32 mouse cellular contexts compared by ENCODE assay signal in genomic region chr7:57787520-57787919, GRCm38 (mm10).
"Had no signal": no experiment of that assay in that cellular context is flagged by ENCODE, and none has a peak within 500 bp of the region (broad histone marks: within the 10 kb centered on the region; RNA-seq: fewer than 3 reads in every experiment).

No protein-coding gene starts in this region.

- H3K27ac ChIP-seq: limb, embryonic 10.5 days; limb, embryonic 12.5 days; limb, embryonic 13.5 days; limb, embryonic 15.5 days; liver, embryonic 12.5 days; liver, embryonic 13.5 days; liver, embryonic 14.5 days; liver, embryonic 15.5 days; lung, embryonic 15.5 days; macrophage; midbrain, embryonic 10.5 days; midbrain, embryonic 12.5 days; midbrain, embryonic 13.5 days; midbrain, embryonic 15.5 days; neural tube, embryonic 12.5 days had no signal

- ATAC-seq: liver, embryonic 12.5 days; liver, postnatal 0 days; lung, postnatal 0 days; midbrain, embryonic 13.5 days; midbrain, embryonic 15.5 days; midbrain, embryonic 16.5 days had no signal

- DNase-seq: left cerebral cortex, postnatal 4 days; liver; liver, embryonic 13.5 days; liver, postnatal 0 days; lung, adult 18-20 months; lung, adult 2 months; lung, embryonic 14.5 days; lung, postnatal 10 days; lung, postnatal 14 days; lung, postnatal 36 days; lung, postnatal 4 days; midbrain, embryonic 14.5 days had no signal

- H3K9ac ChIP-seq: limb, embryonic 12.5 days; limb, embryonic 13.5 days; limb, embryonic 15.5 days; liver, embryonic 12.5 days; liver, embryonic 13.5 days; liver, embryonic 14.5 days; liver, embryonic 15.5 days; liver, postnatal 0 days; lung, embryonic 14.5 days; lung, embryonic 15.5 days; midbrain, embryonic 12.5 days; midbrain, embryonic 13.5 days; midbrain, embryonic 15.5 days; neural tube, embryonic 12.5 days had no signal

- H3K36me3 ChIP-seq: limb, embryonic 10.5 days; limb, embryonic 12.5 days; limb, embryonic 13.5 days; limb, embryonic 15.5 days; liver, embryonic 12.5 days; liver, embryonic 13.5 days; liver, embryonic 15.5 days; lung, embryonic 15.5 days; midbrain, embryonic 10.5 days; midbrain, embryonic 12.5 days; midbrain, embryonic 15.5 days; neural tube, embryonic 12.5 days had no signal

- H3K4me3 ChIP-seq: limb, embryonic 10.5 days; limb, embryonic 12.5 days; limb, embryonic 13.5 days; limb, embryonic 15.5 days; liver, embryonic 12.5 days; liver, embryonic 13.5 days; liver, embryonic 15.5 days; lung, embryonic 15.5 days; megakaryocyte, embryonic 14.5 days; midbrain, embryonic 10.5 days; midbrain, embryonic 12.5 days; midbrain, embryonic 13.5 days; midbrain, embryonic 15.5 days; myocyte; neural tube, embryonic 12.5 days had no signal

- H3K27me3 ChIP-seq: limb, embryonic 12.5 days; limb, embryonic 13.5 days; limb, embryonic 15.5 days; liver, embryonic 12.5 days; liver, embryonic 13.5 days; liver, embryonic 15.5 days; lung, embryonic 15.5 days; megakaryocyte, embryonic 14.5 days; midbrain, embryonic 12.5 days; midbrain, embryonic 13.5 days; midbrain, embryonic 15.5 days; neural tube, embryonic 12.5 days had no signal

- H3K9me3 ChIP-seq: limb, embryonic 10.5 days; limb, embryonic 12.5 days; limb, embryonic 13.5 days; limb, embryonic 15.5 days; liver, embryonic 12.5 days; liver, embryonic 13.5 days; liver, embryonic 15.5 days; lung, embryonic 15.5 days; midbrain, embryonic 10.5 days; midbrain, embryonic 12.5 days; midbrain, embryonic 13.5 days; midbrain, embryonic 15.5 days; neural tube, embryonic 12.5 days had no signal

- H3K4me1 ChIP-seq: limb, embryonic 10.5 days; limb, embryonic 12.5 days; limb, embryonic 13.5 days; limb, embryonic 15.5 days; liver, embryonic 12.5 days; liver, embryonic 13.5 days; liver, embryonic 15.5 days; lung, embryonic 15.5 days; megakaryocyte, embryonic 14.5 days; midbrain, embryonic 10.5 days; midbrain, embryonic 12.5 days; midbrain, embryonic 13.5 days; midbrain, embryonic 15.5 days; neural tube, embryonic 12.5 days had no signal

- H3K4me2 ChIP-seq: limb, embryonic 12.5 days; limb, embryonic 13.5 days; limb, embryonic 15.5 days; liver, embryonic 11.5 days; liver, embryonic 12.5 days; liver, embryonic 13.5 days; liver, embryonic 15.5 days; lung, embryonic 14.5 days; lung, embryonic 15.5 days; midbrain, embryonic 11.5 days; midbrain, embryonic 12.5 days; midbrain, embryonic 13.5 days; midbrain, embryonic 15.5 days; neural tube, embryonic 12.5 days had no signal
